11 mouse cellular contexts compared by ENCODE assay signal in genomic region chr1:161907795-161908457, GRCm38 (mm10). TPM values are rescaled to one million over a fixed set of nuclear protein-coding genes. Genes with fewer than 3 reads are reported as not detected.
DNase-seq lines count a peak whose midpoint lies in the region; ATAC-seq and TF ChIP-seq lines count a peak whose summit lies in the region.
"Had no signal": no experiment of that assay in that cellular context is flagged by ENCODE, and none has a peak within 500 bp of the region (broad histone marks: within the 10 kb centered on the region; RNA-seq: fewer than 3 reads in every experiment).

No protein-coding gene starts in this region.

- H3K4me3 ChIP-seq in kidney, embryonic 14.5 days (ENCODE audit: low read length), result no peak overlapping the region
- no peak overlapping the region for H3K4me3 ChIP-seq in CH12.LX (replicated peaks in 1 of 3; ENCODE audit: low read depth in 2 of 3, low read length in 2 of 3, poor library complexity in 1 of 3)
- no peak overlapping the region for H3K4me3 ChIP-seq in embryonic facial prominence, embryonic 14.5 days (ENCODE audit: low read depth, low read length)
- H3K4me3 ChIP-seq in hindbrain, embryonic 16.5 days (ENCODE audit: low read length), result no peak overlapping the region
- H3K4me3 ChIP-seq: forebrain, embryonic 15.5 days; hindbrain, embryonic 13.5 days had no signal

- H3K36me3 ChIP-seq in kidney, embryonic 14.5 days (ENCODE audit: control insufficient read depth, insufficient read depth, low read length), result no peaks in the 10 kb centered on the region
- H3K36me3 ChIP-seq in CH12.LX (replicated peaks in 1 of 2; ENCODE audit: control insufficient read depth in 1 of 2, insufficient read depth in 1 of 2, low read length in 1 of 2), result no peaks in the 10 kb centered on the region
- H3K36me3 ChIP-seq in embryonic facial prominence, embryonic 14.5 days (ENCODE audit: control insufficient read depth, insufficient read depth, low read length), result no peaks in the 10 kb centered on the region
- H3K36me3 ChIP-seq in hindbrain, embryonic 16.5 days (ENCODE audit: control insufficient read depth, insufficient read depth, low read length), result no peaks in the 10 kb centered on the region
- H3K36me3 ChIP-seq: forebrain, embryonic 15.5 days; hindbrain, embryonic 13.5 days had no signal

- TF ChIP-seq POLR2A in CH12.LX (IDR thresholded peaks at IDR 0.05; ENCODE audit: low read depth, low read length), result no peak

- H3K27ac ChIP-seq in kidney, embryonic 14.5 days (ENCODE audit: low read depth, low read length), result no peak overlapping the region
- H3K27ac ChIP-seq in CH12.LX (ENCODE audit: insufficient read depth, low read depth), result peak overlapping the region; percentile 71
- no peak overlapping the region for H3K27ac ChIP-seq in embryonic facial prominence, embryonic 14.5 days (replicated peaks; ENCODE audit: low read depth, low read length)
- no peak overlapping the region for H3K27ac ChIP-seq in hindbrain, embryonic 16.5 days (ENCODE audit: low read depth, low read length)
- H3K27ac ChIP-seq: forebrain, embryonic 15.5 days; hindbrain, embryonic 13.5 days had no signal

- H3K9ac ChIP-seq in kidney, embryonic 14.5 days (ENCODE audit: low read depth, low read length), result no peak overlapping the region
- peak overlapping the region; percentile 48 for H3K9ac ChIP-seq in CH12.LX (ENCODE audit: insufficient read depth, low read depth)
- H3K9ac ChIP-seq in embryonic facial prominence, embryonic 14.5 days (ENCODE audit: low read depth, low read length), result no peak overlapping the region
- H3K9ac ChIP-seq in hindbrain, embryonic 16.5 days (ENCODE audit: low read depth, low read length), result no peak overlapping the region
- H3K9ac ChIP-seq: forebrain, embryonic 15.5 days; hindbrain, embryonic 13.5 days had no signal

- dilution Hi-C loops in CH12.LX (cut with MboI; ENCODE audit: extremely low pct_ligation_motif_present, extremely low pct_unique_long_range_greater_than_20kb, low sequenced_read_pairs), result no loop called here

- H3K79me2 ChIP-seq in CH12.LX (replicated peaks; ENCODE audit: control insufficient read depth, extremely low read depth, insufficient read depth, poor library complexity, severe bottlenecking), result no peaks in the 10 kb centered on the region

- TF ChIP-seq RAD21 in CH12.LX (IDR thresholded peaks at IDR 0.05; ENCODE audit: low read depth, low read length), result no peak

- peak; percentile 55 for DNase-seq in kidney, adult 9 months
- no peak for DNase-seq in CH12.LX (ENCODE audit: extremely low read depth)
- DNase-seq in embryonic facial prominence, embryonic 14.5 days (ENCODE audit: low spot score), result peak; percentile 56
- peak; percentile 46 for DNase-seq in naive thymus-derived CD4-positive, alpha-beta T cell, adult 2 months (ENCODE audit: low read depth)
- DNase-seq in natural killer cell, adult 2 months (ENCODE audit: low spot score in 2 of 2), result no peak
- DNase-seq: cerebellum, postnatal 25 days; lung, postnatal 10 days had no signal

- TF ChIP-seq EP300 in CH12.LX (IDR thresholded peaks at IDR 0.05; ENCODE audit: low read length), result no peak

- H3K4me2 ChIP-seq in kidney, embryonic 14.5 days (replicated peaks; ENCODE audit: low read depth, low read length), result no peak overlapping the region
- H3K4me2 ChIP-seq in CH12.LX (ENCODE audit: insufficient read depth, low read depth, poor library complexity, severe bottlenecking), result peak overlapping the region; percentile 67
- no peak overlapping the region for H3K4me2 ChIP-seq in embryonic facial prominence, embryonic 14.5 days (ENCODE audit: low read depth, low read length)
- no peak overlapping the region for H3K4me2 ChIP-seq in hindbrain, embryonic 16.5 days (ENCODE audit: low read length)
- H3K4me2 ChIP-seq: forebrain, embryonic 15.5 days; hindbrain, embryonic 13.5 days had no signal

- H3K4me1 ChIP-seq in kidney, embryonic 14.5 days (ENCODE audit: control insufficient read depth, insufficient read depth, low read length), result peaks cover 5% of the 10 kb centered on the region; the same call in 1 of the 2 replicates
- peaks cover 15 to 62% of the 10 kb centered on the region in 2 experiments for H3K4me1 ChIP-seq in CH12.LX (ENCODE audit: control insufficient read depth in 1 of 2, insufficient read depth in 2 of 2)
- H3K4me1 ChIP-seq in embryonic facial prominence, embryonic 14.5 days (ENCODE audit: control insufficient read depth, insufficient read depth, low read length), result no peaks in the 10 kb centered on the region; the same call in 1 of the 2 replicates
- H3K4me1 ChIP-seq in hindbrain, embryonic 16.5 days (ENCODE audit: control insufficient read depth, insufficient read depth, low read depth, low read length), result no peaks in the 10 kb centered on the region
- H3K4me1 ChIP-seq: forebrain, embryonic 15.5 days; hindbrain, embryonic 13.5 days had no signal

- no peak for ATAC-seq in kidney, embryonic 14.5 days (ENCODE audit: low FRiP score, low TSS enrichment)
- peak; percentile 63 for ATAC-seq in embryonic facial prominence, embryonic 14.5 days (ENCODE audit: low read depth)
- no peak for ATAC-seq in hindbrain, embryonic 16.5 days
- ATAC-seq: forebrain, embryonic 15.5 days had no signal

- TF ChIP-seq CTCF in CH12.LX (conservative IDR thresholded peaks at IDR 0.05 in 1 of 2, IDR thresholded peaks at IDR 0.05 in 1 of 2; ENCODE audit: low read depth in 2 of 2, low read length in 2 of 2), result no peak

- no peaks in the 10 kb centered on the region for H3K27me3 ChIP-seq in kidney, embryonic 14.5 days (ENCODE audit: control insufficient read depth, insufficient read depth, low read length)
- no peaks in the 10 kb centered on the region for H3K27me3 ChIP-seq in CH12.LX (replicated peaks)
- no peaks in the 10 kb centered on the region for H3K27me3 ChIP-seq in embryonic facial prominence, embryonic 14.5 days (replicated peaks; ENCODE audit: control insufficient read depth, insufficient read depth, low read length)
- H3K27me3 ChIP-seq in hindbrain, embryonic 16.5 days (replicated peaks; ENCODE audit: control insufficient read depth, insufficient read depth, low read length), result no peaks in the 10 kb centered on the region
- H3K27me3 ChIP-seq: forebrain, embryonic 15.5 days; hindbrain, embryonic 13.5 days had no signal

- no peaks in the 10 kb centered on the region for H3K9me3 ChIP-seq in kidney, embryonic 14.5 days (ENCODE audit: control insufficient read depth, low read length)
- peaks cover 7% of the 10 kb centered on the region for H3K9me3 ChIP-seq in CH12.LX (replicated peaks; ENCODE audit: low read length)
- no peaks in the 10 kb centered on the region for H3K9me3 ChIP-seq in embryonic facial prominence, embryonic 14.5 days (ENCODE audit: control insufficient read depth, low read length)
- H3K9me3 ChIP-seq in hindbrain, embryonic 16.5 days (ENCODE audit: control insufficient read depth, low read length), result no peaks in the 10 kb centered on the region
- H3K9me3 ChIP-seq: forebrain, embryonic 15.5 days; hindbrain, embryonic 13.5 days had no signal

- 9% methylated on average over 2 of the region's 2 CpGs for WGBS in kidney, embryonic 14.5 days
- WGBS in embryonic facial prominence, embryonic 14.5 days, result 17% methylated on average over 2 of the region's 2 CpGs
- 63% methylated on average over 2 of the region's 2 CpGs for WGBS in hindbrain, embryonic 16.5 days

- in situ Hi-C loops in CH12.LX (cut with MboI; ENCODE audit: low pct_ligation_motif_present, low pct_unique_long_range_greater_than_20kb, low sequenced_read_pairs), result no loop called here

TF ChIP-seq in CH12.LX, 34 proteins besides CTCF, POLR2A, EP300 and RAD21:
- TF ChIP-seq MEF2A (IDR thresholded peaks at IDR 0.05; ENCODE audit: borderline replicate concordance, low read depth, low read length) (0 out of 2 replicates have a peak, but pooled peaks have one; percentile 28), ETS1 (conservative IDR thresholded peaks at IDR 0.05; ENCODE audit: low read depth, low read length) (peak; percentile 24; the same call in 1 of the 2 replicates), ELF1 (IDR thresholded peaks at IDR 0.05; ENCODE audit: low read depth, low read length) (no peak), MAFK (IDR thresholded peaks at IDR 0.05; ENCODE audit: insufficient replicate concordance, low read length) (peak; percentile 92), CHD2 (IDR thresholded peaks at IDR 0.05; ENCODE audit: low read length) (peak; percentile 31; the same call in 1 of the 2 replicates), CHD1 (IDR thresholded peaks at IDR 0.05; ENCODE audit: low read depth, low read length) (peak; percentile 84; the same call in 1 of the 2 replicates)

RNA-seq across cellular contexts. Expression of gene Suco, which starts 31.4 kb away (rescaled TPM):
- 20.2 and 30.6 TPM in 2 replicates for polyA plus RNA-seq in kidney, embryonic 14.5 days (2014; fragmentation: Nextera tagmentation; extraction: Ambion mirVana)
- total RNA-seq in CH12.LX (2012; rRNA removed), result 21.8 and 22.1 TPM in 2 replicates
- 32.0 and 36.1 TPM in 2 replicates for total RNA-seq in CH12.LX (2014; rRNA removed)
- polyA plus RNA-seq in CH12.LX (2012; ENCODE audit: insufficient read length, low read depth), result 39.0 and 41.9 TPM in 2 replicates
- polyA plus RNA-seq in embryonic facial prominence, embryonic 14.5 days (2014; fragmentation: Nextera tagmentation; extraction: Ambion mirVana), result 27.6 and 28.7 TPM in 2 replicates
- 17.5 and 20.1 TPM in 2 replicates for polyA plus RNA-seq in hindbrain, embryonic 16.5 days (2015; fragmentation: Nextera tagmentation; extraction: Ambion mirVana)

Comparison
In these comparisons a context has a peak if more than half of its experiments do, and no peak if none do; other contexts are left out.
1. DNase-seq: peak in kidney, adult 9 months (single experiment), embryonic facial prominence, embryonic 14.5 days (single experiment) and naive thymus-derived CD4-positive, alpha-beta T cell, adult 2 months (single experiment); none in CH12.LX (single experiment) and natural killer cell, adult 2 months (0 of 2).